ENCODE assay signal across 11 mouse cellular contexts in the genomic region with DNA sequence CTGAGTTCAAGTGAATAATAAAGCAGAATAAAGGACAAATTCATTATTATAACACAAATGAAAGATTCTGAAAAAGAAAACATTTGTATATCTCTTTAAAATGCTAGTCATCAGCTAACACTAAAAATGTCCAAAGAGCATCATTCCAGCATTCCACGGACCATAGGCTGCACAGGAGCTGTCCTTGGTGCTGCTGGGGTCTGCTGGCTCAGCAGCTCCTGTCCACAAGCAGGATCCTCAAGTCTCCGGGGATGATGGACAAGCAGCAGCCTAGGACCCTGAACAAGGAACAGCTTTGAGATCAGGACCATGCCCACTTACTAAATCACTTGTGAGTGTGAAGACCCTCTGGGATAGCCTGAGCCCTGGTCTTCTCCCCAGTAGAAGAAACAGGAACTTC.
DNase-seq lines count a peak whose midpoint lies in the region; ATAC-seq lines count a peak whose summit lies in the region.
"Had no signal": no experiment of that assay in that cellular context is flagged by ENCODE, and none has a peak within 500 bp of the region (broad histone marks: within the 10 kb centered on the region; RNA-seq: fewer than 3 reads in every experiment).

No protein-coding gene starts in this region.

- no peak for ATAC-seq in kidney, embryonic 14.5 days (ENCODE audit: low FRiP score, low TSS enrichment)
- no peak for ATAC-seq in embryonic facial prominence, embryonic 14.5 days (ENCODE audit: low read depth)
- no peak for ATAC-seq in CD4-positive, CD25-positive, alpha-beta regulatory T cell, adult 4 months
- ATAC-seq: Patski had no signal

- H3K9me3 ChIP-seq in kidney, embryonic 14.5 days (ENCODE audit: control insufficient read depth, low read length), result no peaks in the 10 kb centered on the region
- H3K9me3 ChIP-seq in embryonic facial prominence, embryonic 14.5 days (ENCODE audit: control insufficient read depth, low read length), result no peaks in the 10 kb centered on the region
- H3K9me3 ChIP-seq: embryonic facial prominence, embryonic 13.5 days; limb, embryonic 12.5 days had no signal

- H3K4me1 ChIP-seq in kidney, embryonic 14.5 days (ENCODE audit: control insufficient read depth, insufficient read depth, low read length), result no peaks in the 10 kb centered on the region
- no peaks in the 10 kb centered on the region for H3K4me1 ChIP-seq in embryonic facial prominence, embryonic 14.5 days (ENCODE audit: control insufficient read depth, insufficient read depth, low read length)
- H3K4me1 ChIP-seq: embryonic facial prominence, embryonic 13.5 days; limb, embryonic 12.5 days had no signal

- no peak overlapping the region for H3K4me3 ChIP-seq in kidney, embryonic 14.5 days (ENCODE audit: low read length)
- no peak overlapping the region for H3K4me3 ChIP-seq in embryonic facial prominence, embryonic 14.5 days (ENCODE audit: low read depth, low read length)
- H3K4me3 ChIP-seq: embryonic facial prominence, embryonic 13.5 days; limb, embryonic 12.5 days had no signal

- peaks cover 18% of the 10 kb centered on the region for H3K27me3 ChIP-seq in kidney, embryonic 14.5 days (ENCODE audit: control insufficient read depth, insufficient read depth, low read length)
- H3K27me3 ChIP-seq in embryonic facial prominence, embryonic 14.5 days (replicated peaks; ENCODE audit: control insufficient read depth, insufficient read depth, low read length), result 0 out of 2 replicates have a peak, but pooled peaks cover 3% of the 10 kb centered on the region

- H3K9ac ChIP-seq in kidney, embryonic 14.5 days (ENCODE audit: low read depth, low read length), result no peak overlapping the region
- no peak overlapping the region for H3K9ac ChIP-seq in embryonic facial prominence, embryonic 14.5 days (ENCODE audit: low read depth, low read length)
- H3K9ac ChIP-seq: embryonic facial prominence, embryonic 13.5 days; limb, embryonic 12.5 days had no signal

- 31% methylated on average over 2 of the region's 2 CpGs for whole genome bisulfite sequencing in kidney, embryonic 14.5 days
- 23% methylated on average over 2 of the region's 2 CpGs for WGBS in embryonic facial prominence, embryonic 14.5 days

- no peak overlapping the region for H3K4me2 ChIP-seq in kidney, embryonic 14.5 days (replicated peaks; ENCODE audit: low read depth, low read length)
- H3K4me2 ChIP-seq in embryonic facial prominence, embryonic 14.5 days (ENCODE audit: low read depth, low read length), result no peak overlapping the region
- H3K4me2 ChIP-seq: embryonic facial prominence, embryonic 13.5 days; limb, embryonic 12.5 days had no signal

- H3K36me3 ChIP-seq in kidney, embryonic 14.5 days (ENCODE audit: control insufficient read depth, insufficient read depth, low read length), result no peaks in the 10 kb centered on the region
- H3K36me3 ChIP-seq in embryonic facial prominence, embryonic 14.5 days (ENCODE audit: control insufficient read depth, insufficient read depth, low read length), result no peaks in the 10 kb centered on the region
- H3K36me3 ChIP-seq: embryonic facial prominence, embryonic 13.5 days; limb, embryonic 12.5 days had no signal

- DNase-seq in kidney, adult 9 months, result peak; percentile 7
- DNase-seq in 3T3-L1 (ENCODE audit: low read depth, low spot score), result peak; percentile 22
- DNase-seq in ES-CJ7 (ENCODE audit: low read depth, low spot score), result peak; percentile 37
- DNase-seq in embryonic facial prominence, embryonic 14.5 days (ENCODE audit: low spot score), result peak; percentile 68
- no peak for DNase-seq in frontal cortex, postnatal 10 days (ENCODE audit: low spot score in 2 of 2)
- no peak for DNase-seq in right cerebral cortex, postnatal 10 days (ENCODE audit: low spot score in 2 of 2)

- H3K27ac ChIP-seq in kidney, embryonic 14.5 days (ENCODE audit: low read depth, low read length), result no peak overlapping the region
- H3K27ac ChIP-seq in embryonic facial prominence, embryonic 14.5 days (replicated peaks; ENCODE audit: low read depth, low read length), result no peak overlapping the region
- H3K27ac ChIP-seq: embryonic facial prominence, embryonic 13.5 days; limb, embryonic 12.5 days had no signal

Comparison
In these comparisons a context has a peak if more than half of its experiments do, and no peak if none do; other contexts are left out.
1. DNase-seq: peak in kidney, adult 9 months (single experiment), 3T3-L1 (single experiment), ES-CJ7 (single experiment) and embryonic facial prominence, embryonic 14.5 days (single experiment); none in frontal cortex, postnatal 10 days (0 of 2) and right cerebral cortex, postnatal 10 days (0 of 2).